Mouse (Mus musculus) ovary, adult 18-20 months (tissue): ENCODE results near the gene Hhipl1.
A peak's percentile ranks its signal among the peaks of the same experiment; 100 is the strongest.

Experiments
- DNase-seq: peaks from one replicate; pipeline ENCODE4 v3.0.0; 2022; ENCODE audit warnings: low spot score, mixed read lengths

Gene Hhipl1

GRCm38 (mm10) chr12:108278221-108278918, 27.7 kb upstream of the Hhipl1 start:
- no peak for DNase-seq

- DNase-seq, result no peak
Measured at GRCm38 (mm10) chr12:108284455-108285224, 21.4 kb upstream of the Hhipl1 start.

DNA sequence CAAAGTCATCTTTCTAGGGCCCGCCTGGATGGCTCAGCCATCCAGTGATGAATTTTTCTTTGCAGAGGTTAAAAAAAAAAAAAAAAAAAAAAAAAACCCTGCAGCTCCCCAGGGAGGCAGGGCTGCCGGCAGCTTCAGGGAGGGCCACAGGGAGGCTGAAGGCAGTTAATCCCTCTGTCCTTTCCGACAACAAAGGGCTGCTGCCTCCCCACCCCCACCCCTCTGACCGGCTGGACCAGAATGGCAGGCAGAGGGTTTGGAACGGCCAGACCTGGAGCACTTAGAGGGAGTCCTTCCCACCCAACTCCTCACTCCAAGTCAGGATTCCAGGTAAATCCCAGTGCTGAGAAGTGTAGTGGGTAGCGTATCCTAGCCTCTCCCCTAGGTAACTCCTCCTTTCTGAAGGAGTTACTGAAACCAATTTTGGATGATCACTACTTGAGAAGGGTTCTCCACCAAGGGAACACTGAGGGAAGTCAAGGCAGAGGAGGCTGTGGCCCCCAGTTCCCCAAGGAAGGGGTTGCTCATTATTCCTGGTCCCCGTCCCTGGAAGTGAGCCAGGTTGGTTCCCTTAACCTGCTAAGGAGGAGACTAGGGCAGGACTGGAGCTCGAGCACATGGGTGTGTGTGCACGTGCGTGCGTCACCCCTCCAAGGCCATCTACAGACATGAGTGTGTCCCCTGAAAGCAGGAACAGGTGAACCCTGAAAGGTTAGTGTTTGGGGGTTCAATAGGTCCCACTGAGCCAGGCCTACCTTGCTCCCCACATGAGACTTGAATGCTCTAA, 20.7 kb upstream of the Hhipl1 start:
- DNase-seq, result no peak

GRCm38 (mm10) chr12:108286381-108286780, 19.7 kb upstream of the Hhipl1 start:
- DNase-seq, result no peak

GRCm38 (mm10) chr12:108287011-108287410, 19.1 kb upstream of the Hhipl1 start:
- no peak for DNase-seq

DNA sequence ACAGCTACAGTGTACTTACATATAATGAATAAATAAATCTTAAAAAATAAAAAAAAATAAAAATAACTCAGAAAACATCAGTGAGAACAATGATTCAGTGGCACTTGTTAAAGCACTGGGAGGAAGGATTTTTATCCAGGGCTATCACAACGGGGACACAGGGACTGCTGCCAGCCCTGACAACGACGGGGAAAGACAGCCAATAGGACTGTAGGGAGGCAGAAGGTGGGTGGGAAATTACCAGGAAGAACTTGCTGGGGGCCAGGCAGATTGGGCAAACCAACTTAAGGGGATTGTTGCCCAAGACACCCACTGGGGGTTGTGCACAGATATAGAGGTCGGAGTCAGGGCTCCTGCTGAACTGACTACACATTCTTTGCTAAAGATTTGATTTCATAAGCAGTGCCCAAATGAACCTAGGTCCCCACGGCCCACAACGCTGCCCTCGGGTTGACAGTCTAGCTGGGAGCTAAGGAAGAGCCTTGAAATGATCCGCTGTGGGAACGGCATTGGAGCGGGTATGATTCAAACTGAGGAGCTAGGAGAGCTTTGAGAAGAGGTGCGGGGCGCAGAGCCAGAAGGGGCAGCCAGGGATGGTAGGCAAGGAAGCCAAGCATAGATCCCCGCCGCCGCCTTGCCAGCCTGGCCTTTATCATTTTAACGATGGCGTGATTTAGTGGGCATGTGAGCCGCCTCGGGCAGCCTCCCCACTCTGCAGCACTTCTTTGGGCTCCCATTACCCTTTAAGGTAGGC, 17.8 kb upstream of the Hhipl1 start:
- DNase-seq, result no peak

DNA sequence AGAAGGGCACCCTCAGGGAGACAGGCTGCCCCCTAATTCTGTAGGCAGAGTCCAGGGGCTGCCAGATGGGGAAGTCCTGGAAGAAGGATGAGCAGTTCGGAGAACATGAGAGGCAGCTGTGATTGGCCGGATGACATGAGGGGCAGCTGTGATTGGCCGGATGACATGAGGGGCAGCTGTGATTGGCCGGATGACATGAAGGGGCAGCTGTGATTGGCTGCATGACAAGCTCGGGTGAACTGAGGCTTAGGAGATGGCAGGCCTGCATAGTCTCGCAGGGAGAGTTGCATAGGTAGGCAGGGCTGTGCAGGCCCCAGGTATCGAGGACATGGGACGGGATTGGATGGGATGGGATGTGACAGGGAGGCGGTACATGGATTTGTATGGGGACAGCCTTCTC, 13.7 kb upstream of the Hhipl1 start:
- no peak for DNase-seq

- DNase-seq, result no peak
Measured at GRCm38 (mm10) chr12:108292957-108293356, 13.1 kb upstream of the Hhipl1 start.

- DNase-seq, result no peak
Measured at GRCm38 (mm10) chr12:108294620-108295019, 11.4 kb upstream of the Hhipl1 start.

DNA sequence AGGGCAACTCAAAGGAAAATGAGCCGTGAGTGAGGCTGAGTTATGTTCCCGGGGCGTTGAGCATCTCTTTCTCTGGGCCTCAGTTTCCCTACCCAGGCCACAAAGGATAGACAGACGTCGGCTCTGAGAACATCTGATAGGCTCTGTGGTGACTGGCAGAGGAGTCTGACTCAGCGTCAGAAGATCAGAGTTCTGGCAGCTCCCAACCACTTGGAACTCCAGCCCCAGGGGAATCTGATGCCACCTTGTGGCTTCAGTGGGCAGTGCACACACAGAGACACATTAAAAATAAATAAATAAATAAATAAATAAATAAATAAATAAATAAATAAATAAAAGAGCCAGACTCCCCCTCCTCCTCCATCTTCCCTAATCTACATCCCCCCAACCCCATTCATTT, 9.0 kb upstream of the Hhipl1 start:
- no peak for DNase-seq

DNA sequence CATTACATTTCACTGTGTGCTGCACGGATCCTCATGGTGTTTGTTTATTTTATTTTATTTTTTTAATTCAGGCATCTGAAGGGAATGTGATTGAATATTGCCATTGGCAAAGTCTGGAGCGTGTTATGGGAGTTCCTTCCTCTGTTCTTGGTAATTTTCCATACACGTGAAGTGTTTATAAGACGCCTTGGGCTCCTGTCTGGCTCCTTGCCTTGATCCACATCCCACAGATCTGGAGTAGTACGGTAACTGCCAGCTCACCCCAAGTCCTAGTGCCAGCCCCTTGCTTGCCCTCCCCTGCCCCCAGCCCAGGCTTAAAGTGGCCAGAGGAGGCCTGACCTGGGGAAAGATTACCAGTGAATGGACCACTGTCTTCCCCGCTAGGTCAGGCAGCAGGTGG, 5.1 kb upstream of the Hhipl1 start:
- DNase-seq, result no peak

DNA sequence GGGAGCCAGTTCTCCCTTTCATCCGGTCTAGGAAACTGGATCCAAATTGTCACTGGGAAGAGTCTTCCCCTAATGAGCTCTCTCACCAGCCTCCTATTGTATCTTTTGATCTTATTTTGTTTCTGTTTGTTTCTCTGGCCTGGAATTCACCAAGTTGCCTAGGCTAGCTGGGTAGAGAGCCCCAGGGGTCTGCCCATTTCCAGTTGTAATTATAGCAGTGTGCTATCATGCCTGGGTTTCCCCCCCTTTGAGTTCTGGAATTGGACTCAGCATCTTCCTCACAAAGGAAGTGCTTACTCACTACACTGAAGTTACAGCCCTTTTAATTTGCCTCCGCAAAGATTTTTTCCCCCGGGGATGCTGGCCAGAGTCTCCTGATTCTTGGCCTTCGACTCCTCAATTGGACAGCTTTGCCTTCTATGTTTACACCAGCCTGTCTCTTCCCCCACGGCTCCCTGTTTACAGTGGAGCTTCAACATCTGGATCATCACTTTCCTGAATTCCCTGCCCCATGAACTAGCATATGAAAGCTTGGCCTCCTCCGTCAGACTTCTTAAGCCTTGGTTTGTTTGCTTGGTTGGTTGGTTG, 2.2 kb upstream of the Hhipl1 start:
- DNase-seq, result no peak

DNA sequence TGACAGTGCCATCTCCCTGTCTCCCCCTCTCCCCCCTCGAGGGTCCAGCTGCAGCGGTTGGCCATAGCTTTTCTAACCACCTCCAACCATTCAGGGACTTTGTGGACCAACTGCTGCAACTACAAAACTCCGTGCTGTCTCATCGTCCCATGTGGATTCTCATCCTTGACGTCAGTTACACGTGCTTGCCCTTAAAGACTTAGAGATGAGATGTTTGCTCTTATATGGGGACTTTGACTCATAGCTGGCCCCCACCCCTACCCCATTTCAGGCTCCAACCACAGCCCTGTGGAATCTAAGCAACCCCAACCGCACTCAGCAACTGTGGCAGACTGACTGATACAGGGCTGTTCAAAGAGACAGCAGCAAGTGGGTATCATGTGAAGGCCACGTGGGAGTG, 898 bp upstream of the Hhipl1 start:
- no peak for DNase-seq

- DNase-seq, result no peak
Measured at GRCm38 (mm10) chr12:108307553-108307952, 1.5 kb downstream of the Hhipl1 start.

DNA sequence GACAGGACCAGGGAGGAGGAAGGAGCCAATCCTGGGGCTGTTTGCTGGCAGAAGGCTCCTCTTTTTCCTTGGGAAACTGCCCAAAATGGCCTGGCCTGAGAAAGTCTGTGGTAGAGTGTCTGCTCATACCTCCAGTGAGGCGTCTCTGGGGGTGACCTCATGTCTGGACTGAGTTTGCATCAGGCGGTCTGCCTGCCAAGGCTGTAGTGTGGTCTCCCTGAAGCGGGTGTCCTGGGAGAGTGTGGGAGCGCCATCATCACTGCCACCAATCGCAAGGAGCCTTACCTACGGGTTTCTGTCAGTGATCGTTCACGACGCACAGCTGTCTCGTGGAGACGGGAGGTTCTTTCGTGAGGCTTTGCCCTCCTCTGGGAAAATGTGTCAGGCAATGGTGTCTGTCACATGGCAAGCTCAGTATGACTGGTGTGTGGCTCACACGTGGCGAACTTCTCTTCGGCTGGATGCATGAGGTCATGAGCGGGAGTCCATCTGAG, 2.3 kb downstream of the Hhipl1 start:
- DNase-seq, result no peak

DNA sequence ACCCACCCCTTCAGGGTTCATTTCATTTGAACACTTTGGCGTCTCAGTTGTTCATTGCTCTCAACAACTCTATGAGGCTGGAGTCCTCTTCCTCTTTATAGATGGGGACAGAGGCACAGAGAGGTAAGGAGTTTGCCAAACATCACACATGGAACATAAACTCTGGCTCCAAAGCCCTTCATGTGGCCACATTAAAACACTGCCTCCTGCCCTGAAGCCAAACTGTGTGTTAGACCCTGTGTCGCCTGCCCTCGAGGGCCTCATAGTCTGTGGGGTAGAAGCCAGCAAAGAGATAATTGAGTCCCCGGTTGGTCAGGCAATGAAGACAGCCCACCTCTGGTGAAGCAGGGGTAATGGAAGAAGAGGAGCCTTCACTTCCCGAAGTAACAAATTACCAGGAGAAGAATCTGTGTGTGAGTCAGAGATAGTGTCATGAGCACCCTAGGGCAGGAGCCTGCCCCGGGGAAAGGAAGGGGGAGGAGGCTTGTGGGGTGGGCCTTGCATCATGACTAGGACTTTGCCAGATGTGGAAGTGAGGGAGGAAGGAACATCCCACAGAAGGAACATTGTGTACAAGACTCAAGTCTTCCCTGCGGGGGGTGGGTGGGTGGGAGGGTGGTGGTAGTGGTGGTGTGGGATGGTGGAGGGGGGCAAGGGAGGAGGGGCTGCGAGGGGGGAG, 3.2 kb downstream of the Hhipl1 start:
- peak; percentile 23 for DNase-seq

- DNase-seq, result no peak
Measured at GRCm38 (mm10) chr12:108310041-108310440, 4.0 kb downstream of the Hhipl1 start.

DNA sequence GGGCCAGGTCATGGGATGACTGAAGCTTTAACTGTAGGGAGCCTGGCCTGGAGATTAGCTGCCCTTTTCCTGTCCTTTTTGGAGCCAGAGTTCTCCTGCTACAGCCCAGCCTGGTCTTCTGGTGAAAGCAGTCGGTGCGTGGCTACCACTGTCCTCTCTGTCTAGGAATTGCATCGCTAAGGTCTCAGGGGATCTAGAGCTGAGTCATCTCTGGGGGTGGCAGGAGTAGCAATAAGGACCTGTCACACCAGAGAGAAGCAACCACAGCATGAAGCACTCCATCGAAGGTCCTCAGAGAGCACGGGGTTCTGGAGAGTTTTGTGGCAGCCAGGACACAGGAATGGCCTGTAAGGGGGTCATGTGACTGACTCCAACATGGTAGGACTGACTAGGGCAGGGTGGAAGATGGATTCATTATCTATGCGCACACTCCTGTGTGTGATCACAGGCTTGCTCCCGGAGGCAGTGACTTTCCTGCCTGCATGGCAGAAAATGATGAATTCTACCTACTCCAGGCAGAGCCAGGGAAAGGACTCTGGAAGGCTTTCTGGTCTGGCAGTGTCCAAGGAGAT, 4.5 kb downstream of the Hhipl1 start:
- DNase-seq, result no peak

GRCm38 (mm10) chr12:108311741-108312290, 5.7 kb downstream of the Hhipl1 start:
- DNase-seq, result no peak

- DNase-seq, result no peak
Measured at GRCm38 (mm10) chr12:108312432-108312851, 6.4 kb downstream of the Hhipl1 start.
